Mouse (Mus musculus): ENCODE measurements at regions not wholly inside any gene's neighbourhood (a gene's known extent, or its start where the extent isn't known, plus 50 kb on each side); places are given as distances from the start of the nearest gene placed in this dataset.

- H3K9ac ChIP-seq (ENCODE audit: low read length) = no peak overlapping the region
- WGBS = 39% methylated on average over 4 of the region's 4 CpGs
- ATAC-seq (ENCODE audit: insufficient read depth, low FRiP score) = no peak
- no peaks in the 10 kb centered on the region for H3K36me3 ChIP-seq (ENCODE audit: control insufficient read depth, insufficient read depth, low read length)
- no peak overlapping the region for H3K4me3 ChIP-seq (replicated peaks; ENCODE audit: low read length)
- H3K4me1 ChIP-seq (ENCODE audit: control insufficient read depth, insufficient read depth, low read length) = no peaks in the 10 kb centered on the region
- no peaks in the 10 kb centered on the region for H3K27me3 ChIP-seq (ENCODE audit: control insufficient read depth, insufficient read depth, low read length)
- no peaks in the 10 kb centered on the region for H3K9me3 ChIP-seq (replicated peaks; ENCODE audit: control insufficient read depth, low read length)
- H3K27ac ChIP-seq (ENCODE audit: low read length) = no peak overlapping the region
- H3K4me2 ChIP-seq (ENCODE audit: low read depth, low read length) = no peak overlapping the region
Observed at GRCm38 (mm10) chr17:14764796-14765195, 70.8 kb upstream of the Thbs2 start.

GRCm38 (mm10) chr17:14753095-14753494, 59.1 kb upstream of the Thbs2 start:
- Histone ChIP-seq H3K4me1 (ENCODE audit: control insufficient read depth, insufficient read depth, low read length) (peaks cover 7% of the 10 kb centered on the region), H3K4me2 (ENCODE audit: low read depth, low read length) (no peak overlapping the region), H3K9me3 (replicated peaks; ENCODE audit: control insufficient read depth, low read length) (no peaks in the 10 kb centered on the region), H3K27ac (ENCODE audit: low read length) (0 out of 2 replicates have a peak overlapping the region, but pooled peaks have one; percentile 8), H3K4me3 (replicated peaks; ENCODE audit: low read length) (no peak overlapping the region), H3K9ac (ENCODE audit: low read length) (no peak overlapping the region), H3K27me3 (ENCODE audit: control insufficient read depth, insufficient read depth, low read length) (no peaks in the 10 kb centered on the region), H3K36me3 (ENCODE audit: control insufficient read depth, insufficient read depth, low read length) (no peaks in the 10 kb centered on the region)
- 41% methylated on average over 5 of the region's 5 CpGs for WGBS
- ATAC-seq (ENCODE audit: insufficient read depth, low FRiP score) = no peak

- WGBS = 51% methylated on average over 3 of the region's 3 CpGs
- H3K4me3 ChIP-seq (replicated peaks; ENCODE audit: low read length) = no peak overlapping the region
- H3K9ac ChIP-seq (ENCODE audit: low read length) = no peak overlapping the region
- H3K36me3 ChIP-seq (ENCODE audit: control insufficient read depth, insufficient read depth, low read length) = no peaks in the 10 kb centered on the region
- H3K4me2 ChIP-seq (ENCODE audit: low read depth, low read length) = no peak overlapping the region
- no peaks in the 10 kb centered on the region for H3K27me3 ChIP-seq (ENCODE audit: control insufficient read depth, insufficient read depth, low read length)
- peaks cover 8% of the 10 kb centered on the region for H3K4me1 ChIP-seq (ENCODE audit: control insufficient read depth, insufficient read depth, low read length)
- peak; percentile 87 for ATAC-seq (ENCODE audit: insufficient read depth, low FRiP score)
- H3K9me3 ChIP-seq (replicated peaks; ENCODE audit: control insufficient read depth, low read length) = no peaks in the 10 kb centered on the region
- peak overlapping the region; percentile 63 for H3K27ac ChIP-seq (ENCODE audit: low read length)
Observed at GRCm38 (mm10) chr17:14750519-14751145, 56.6 kb upstream of the Thbs2 start.

- H3K4me2 ChIP-seq (ENCODE audit: low read depth, low read length) = no peak overlapping the region
- H3K27me3 ChIP-seq (ENCODE audit: control insufficient read depth, insufficient read depth, low read length) = no peaks in the 10 kb centered on the region
- H3K4me3 ChIP-seq (replicated peaks; ENCODE audit: low read length) = no peak overlapping the region
Observed at GRCm38 (mm10) chr17:14749281-14749680, 55.2 kb upstream of the Thbs2 start.

GRCm38 (mm10) chr17:14747255-14747869, 53.3 kb upstream of the Thbs2 start:
- no peak overlapping the region for H3K27ac ChIP-seq (ENCODE audit: low read length)
- no peak for ATAC-seq (ENCODE audit: insufficient read depth, low FRiP score)
- H3K36me3 ChIP-seq (ENCODE audit: control insufficient read depth, insufficient read depth, low read length) = no peaks in the 10 kb centered on the region
- no peaks in the 10 kb centered on the region for H3K9me3 ChIP-seq (replicated peaks; ENCODE audit: control insufficient read depth, low read length)
- H3K4me1 ChIP-seq (ENCODE audit: control insufficient read depth, insufficient read depth, low read length) = peaks cover 3% of the 10 kb centered on the region; the same call in 1 of the 2 replicates
- no peaks in the 10 kb centered on the region for H3K27me3 ChIP-seq (ENCODE audit: control insufficient read depth, insufficient read depth, low read length)
- no peak overlapping the region for H3K4me2 ChIP-seq (ENCODE audit: low read depth, low read length)
- WGBS = 75% methylated on average over 5 of the region's 5 CpGs
- no peak overlapping the region for H3K9ac ChIP-seq (ENCODE audit: low read length)
- no peak overlapping the region for H3K4me3 ChIP-seq (replicated peaks; ENCODE audit: low read length)

More at GRCm38 (mm10) chr17:14749281-14749680, 55.2 kb upstream of the Thbs2 start:
- H3K36me3 ChIP-seq (ENCODE audit: control insufficient read depth, insufficient read depth, low read length) = no peaks in the 10 kb centered on the region
- H3K9ac ChIP-seq (ENCODE audit: low read length) = no peak overlapping the region
- peaks cover 8% of the 10 kb centered on the region for H3K4me1 ChIP-seq (ENCODE audit: control insufficient read depth, insufficient read depth, low read length)
- no peaks in the 10 kb centered on the region for H3K9me3 ChIP-seq (replicated peaks; ENCODE audit: control insufficient read depth, low read length)
- peak overlapping the region; percentile 21; the same call in 1 of the 2 replicates for H3K27ac ChIP-seq (ENCODE audit: low read length)
- 0 out of 2 replicates have a peak, but pooled peaks have one; percentile 59 for ATAC-seq (ENCODE audit: insufficient read depth, low FRiP score)
- 44% methylated on average over 2 of the region's 2 CpGs for WGBS

GRCm38 (mm10) chr17:14745512-14745911, 51.5 kb upstream of the Thbs2 start:
- H3K4me1 ChIP-seq (ENCODE audit: control insufficient read depth, insufficient read depth, low read length) = 0 out of 2 replicates have a peak, but pooled peaks cover 3% of the 10 kb centered on the region
- H3K27me3 ChIP-seq (ENCODE audit: control insufficient read depth, insufficient read depth, low read length) = no peaks in the 10 kb centered on the region
- 92% methylated on average over 3 of the region's 3 CpGs for WGBS
- no peak overlapping the region for H3K9ac ChIP-seq (ENCODE audit: low read length)
- H3K27ac ChIP-seq (ENCODE audit: low read length) = no peak overlapping the region
- ATAC-seq (ENCODE audit: insufficient read depth, low FRiP score) = no peak
- H3K4me2 ChIP-seq (ENCODE audit: low read depth, low read length) = no peak overlapping the region
- H3K9me3 ChIP-seq (replicated peaks; ENCODE audit: control insufficient read depth, low read length) = no peaks in the 10 kb centered on the region
- H3K4me3 ChIP-seq (replicated peaks; ENCODE audit: low read length) = no peak overlapping the region
- no peaks in the 10 kb centered on the region for H3K36me3 ChIP-seq (ENCODE audit: control insufficient read depth, insufficient read depth, low read length)

- Histone ChIP-seq H3K27me3 (ENCODE audit: control insufficient read depth, insufficient read depth, low read length) (no peaks in the 10 kb centered on the region), H3K36me3 (ENCODE audit: control insufficient read depth, insufficient read depth, low read length) (no peaks in the 10 kb centered on the region), H3K9ac (ENCODE audit: low read length) (no peak overlapping the region), H3K4me1 (ENCODE audit: control insufficient read depth, insufficient read depth, low read length) (0 out of 2 replicates have a peak, but pooled peaks cover 3% of the 10 kb centered on the region), H3K4me2 (ENCODE audit: low read depth, low read length) (no peak overlapping the region), H3K9me3 (replicated peaks; ENCODE audit: control insufficient read depth, low read length) (no peaks in the 10 kb centered on the region), H3K27ac (ENCODE audit: low read length) (no peak overlapping the region), H3K4me3 (replicated peaks; ENCODE audit: low read length) (no peak overlapping the region)
- 78% methylated on average over 9 of the region's 9 CpGs for WGBS
- ATAC-seq (ENCODE audit: insufficient read depth, low FRiP score) = no peak
Observed at GRCm38 (mm10) chr17:14744010-14744409, 50.0 kb upstream of the Thbs2 start.
